Mouse (Mus musculus): ENCODE results near the gene Usp50.

GRCm38 (mm10) chr2:126759351-126759750 lies 23.9 kb downstream of the Usp50 start:
- no peak for TF ChIP-seq POLR2A (IDR thresholded peaks at IDR 0.05; ENCODE audit: borderline replicate concordance, insufficient read depth, low read length)
- TF ChIP-seq CTCF (IDR thresholded peaks at IDR 0.05; ENCODE audit: borderline replicate concordance, insufficient read depth, low read depth, low read length), result no peak
